Mouse (Mus musculus): Measurements from ENCODE around the gene Tuba1b. TPM values are rescaled to one million over a fixed set of nuclear protein-coding genes. Genes with fewer than 3 reads are reported as not detected.
"Not testable (repeated sequence)": the region's sequence is repeated elsewhere in the genome, so short reads cannot be mapped to it uniquely, and the experiment has no call there.

Gene Tuba1b
- polyA plus RNA-seq, 1 experiment from 2014 or later, result 1,223 TPM

- Histone ChIP-seq H3K9ac (no peak overlapping the region), H3K4me1 (replicated peaks; ENCODE audit: control insufficient read depth, insufficient read depth, low read length) (peaks cover 60% of the 10 kb centered on the region), H3K4me3 (replicated peaks; ENCODE audit: low read length) (no peak overlapping the region), H3K4me2 (replicated peaks) (0 out of 2 replicates have a peak overlapping the region, but pooled peaks have one; percentile 8), H3K27me3 (ENCODE audit: control insufficient read depth, insufficient read depth, low read length) (no peaks in the 10 kb centered on the region), H3K36me3 (replicated peaks; ENCODE audit: control insufficient read depth, insufficient read depth) (no peaks in the 10 kb centered on the region), H3K27ac (peak overlapping the region; percentile 99), H3K9me3 (ENCODE audit: control insufficient read depth, low read length) (no peaks in the 10 kb centered on the region)
- no peak for DNase-seq (ENCODE audit: low spot score)
- WGBS, result 77% methylated on average over 9 of the region's 9 CpGs
- no peak for ATAC-seq (ENCODE audit: low FRiP score)
Measured at GRCm38 (mm10) chr15:98973015-98973614, 38.8 kb upstream of the Tuba1b start.

DNA sequence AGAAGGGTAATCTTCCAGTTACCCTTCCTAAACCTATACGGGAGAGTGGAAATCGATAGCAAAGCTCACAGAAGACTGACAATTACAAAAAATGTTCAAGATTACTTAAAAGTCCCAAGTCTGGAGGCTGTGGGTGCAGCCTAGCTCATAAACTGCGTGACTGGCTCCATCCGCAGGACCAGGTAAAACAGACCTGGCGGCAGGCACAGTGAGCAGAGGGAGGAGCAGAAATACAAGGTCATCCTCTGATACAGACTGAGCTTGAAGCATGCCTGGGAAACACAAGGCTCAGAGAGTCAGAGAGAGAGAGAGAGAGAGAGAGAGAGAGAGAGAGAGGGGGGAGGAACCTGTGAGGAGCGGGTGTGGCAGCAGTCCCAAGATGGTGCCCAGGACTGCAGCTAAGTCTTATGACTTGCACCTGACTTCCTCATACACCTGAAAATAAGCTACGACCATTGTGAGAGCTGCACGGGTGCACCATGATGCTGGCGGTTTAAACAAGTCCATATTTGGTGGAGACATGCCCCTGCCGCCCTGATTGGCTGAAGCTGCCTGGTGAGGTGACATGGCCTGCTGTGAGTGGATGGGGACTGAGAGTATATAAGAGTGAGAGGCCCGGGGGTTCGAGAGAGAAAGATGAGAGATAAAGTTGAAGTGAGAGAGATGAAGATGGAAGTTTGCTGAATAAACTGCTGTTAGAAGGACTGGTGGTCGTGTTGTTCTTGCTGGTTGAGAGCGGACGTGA lies 37.4 kb upstream of the Tuba1b start:
- Histone ChIP-seq H3K9ac (peak overlapping the region; percentile 51), H3K4me2 (replicated peaks) (peak overlapping the region; percentile 48), H3K4me3 (replicated peaks; ENCODE audit: low read length) (peak overlapping the region; percentile 10), H3K4me1 (replicated peaks; ENCODE audit: control insufficient read depth, insufficient read depth, low read length) (peaks cover 50% of the 10 kb centered on the region), H3K27ac (peak overlapping the region; percentile 99)
- WGBS, result 48% methylated on average over 15 of the region's 15 CpGs
- DNase-seq (ENCODE audit: low spot score); H3K36me3 ChIP-seq (replicated peaks; ENCODE audit: control insufficient read depth, insufficient read depth); H3K9me3 ChIP-seq (ENCODE audit: control insufficient read depth, low read length); H3K27me3 ChIP-seq (ENCODE audit: control insufficient read depth, insufficient read depth, low read length): not testable (repeated sequence)
- peak; percentile 55 for ATAC-seq (ENCODE audit: low FRiP score)

DNA sequence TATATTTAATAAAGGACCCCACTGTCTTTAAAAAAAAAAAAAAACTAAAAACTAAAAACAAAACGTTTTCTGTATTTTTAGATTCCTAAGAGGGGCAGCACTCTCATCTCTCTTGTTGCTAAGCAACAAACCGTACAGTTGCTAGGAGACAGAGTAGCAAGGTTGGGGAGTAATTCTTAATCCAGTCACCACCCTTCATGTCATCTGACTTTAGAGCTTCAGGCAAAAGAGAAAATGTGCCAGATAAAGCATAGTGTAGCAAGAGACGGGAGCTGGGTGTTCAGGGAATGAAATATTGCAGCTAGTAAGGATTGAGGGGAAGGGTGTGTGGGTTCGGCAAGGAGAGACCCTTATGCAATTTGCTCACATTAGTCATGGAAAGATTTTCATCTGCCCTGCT lies 36.7 kb upstream of the Tuba1b start:
- H3K27ac ChIP-seq, result peak overlapping the region; percentile 99
- H3K9me3 ChIP-seq (ENCODE audit: control insufficient read depth, low read length), result no peaks in the 10 kb centered on the region
- DNase-seq (ENCODE audit: low spot score), result peak; percentile 83
- H3K4me3 ChIP-seq (replicated peaks; ENCODE audit: low read length), result peak overlapping the region; percentile 10
- no peaks in the 10 kb centered on the region for H3K36me3 ChIP-seq (replicated peaks; ENCODE audit: control insufficient read depth, insufficient read depth)
- peak overlapping the region; percentile 48 for H3K4me2 ChIP-seq (replicated peaks)
- no peaks in the 10 kb centered on the region for H3K27me3 ChIP-seq (ENCODE audit: control insufficient read depth, insufficient read depth, low read length)
- peak overlapping the region; percentile 51 for H3K9ac ChIP-seq
- ATAC-seq (ENCODE audit: low FRiP score), result peak; percentile 71
- H3K4me1 ChIP-seq (replicated peaks; ENCODE audit: control insufficient read depth, insufficient read depth, low read length), result peaks cover 46% of the 10 kb centered on the region
- WGBS, result 6% methylated on average over 4 of the region's 4 CpGs

- Histone ChIP-seq H3K36me3 (replicated peaks; ENCODE audit: control insufficient read depth, insufficient read depth) (no peaks in the 10 kb centered on the region), H3K4me1 (replicated peaks; ENCODE audit: control insufficient read depth, insufficient read depth, low read length) (peaks cover 46% of the 10 kb centered on the region), H3K4me2 (replicated peaks) (peak overlapping the region; percentile 48), H3K4me3 (replicated peaks; ENCODE audit: low read length) (peak overlapping the region; percentile 8; the same call in 1 of the 2 replicates), H3K9me3 (ENCODE audit: control insufficient read depth, low read length) (no peaks in the 10 kb centered on the region), H3K27ac (peak overlapping the region; percentile 99), H3K9ac (peak overlapping the region; percentile 51), H3K27me3 (ENCODE audit: control insufficient read depth, insufficient read depth, low read length) (no peaks in the 10 kb centered on the region)
- 2% methylated on average over 16 of the region's 16 CpGs for WGBS
- DNase-seq (ENCODE audit: low spot score), result peak; percentile 49
- no peak for ATAC-seq (ENCODE audit: low FRiP score)
Measured at GRCm38 (mm10) chr15:98969372-98970101, 35.2 kb upstream of the Tuba1b start.

DNA sequence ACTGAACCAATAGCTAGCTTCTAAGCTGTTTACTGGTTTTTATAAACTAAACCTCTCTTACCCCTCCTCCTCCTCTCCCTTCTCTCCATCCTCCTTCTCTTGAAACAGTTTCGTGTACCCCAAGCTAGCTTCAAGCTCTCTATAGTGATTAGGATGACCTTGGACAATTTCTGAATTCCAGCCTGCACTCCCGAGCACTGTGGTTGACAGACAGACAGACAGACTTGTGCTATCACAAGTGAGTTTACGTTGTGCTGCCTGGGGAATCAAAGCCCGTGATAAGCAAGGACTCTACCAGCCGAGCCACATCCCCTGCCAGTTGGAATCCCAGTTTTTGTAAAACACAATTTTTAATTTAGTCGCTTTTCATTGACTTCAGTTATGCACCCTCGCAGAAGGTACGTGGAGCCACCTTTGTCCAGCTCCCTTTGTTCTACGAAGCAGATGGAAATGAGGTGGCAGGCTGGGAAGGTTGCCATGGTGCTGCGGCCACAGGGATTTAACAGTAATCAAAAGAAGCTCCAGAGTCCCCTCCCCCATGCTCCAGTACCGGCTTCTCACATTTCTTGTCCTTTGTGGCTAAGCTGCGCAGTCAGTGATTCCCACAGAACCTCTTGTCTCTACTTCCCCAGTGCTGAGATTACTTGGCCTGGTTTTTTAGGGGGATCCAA lies 34.5 kb upstream of the Tuba1b start:
- peak overlapping the region; percentile 99 for H3K27ac ChIP-seq
- ATAC-seq (ENCODE audit: low FRiP score) (peak; percentile 76), DNase-seq (ENCODE audit: low spot score) (peak; percentile 88)
- no peaks in the 10 kb centered on the region for H3K27me3 ChIP-seq (ENCODE audit: control insufficient read depth, insufficient read depth, low read length)
- H3K9me3 ChIP-seq (ENCODE audit: control insufficient read depth, low read length), result 0 out of 2 replicates have a peak, but pooled peaks cover 4% of the 10 kb centered on the region
- H3K4me3 ChIP-seq (replicated peaks; ENCODE audit: low read length), result peak overlapping the region; percentile 8
- no peaks in the 10 kb centered on the region for H3K36me3 ChIP-seq (replicated peaks; ENCODE audit: control insufficient read depth, insufficient read depth)
- H3K4me1 ChIP-seq (replicated peaks; ENCODE audit: control insufficient read depth, insufficient read depth, low read length), result peaks cover 46% of the 10 kb centered on the region
- H3K9ac ChIP-seq, result peak overlapping the region; percentile 51
- 3% methylated on average over 12 of the region's 12 CpGs for whole genome bisulfite sequencing
- peak overlapping the region; percentile 48 for H3K4me2 ChIP-seq (replicated peaks)

GRCm38 (mm10) chr15:98959531-98959930 lies 25.2 kb upstream of the Tuba1b start:
- Histone ChIP-seq H3K4me3 (replicated peaks; ENCODE audit: low read length) (no peak overlapping the region), H3K27me3 (ENCODE audit: control insufficient read depth, insufficient read depth, low read length) (no peaks in the 10 kb centered on the region), H3K9ac (no peak overlapping the region), H3K4me1 (replicated peaks; ENCODE audit: control insufficient read depth, insufficient read depth, low read length) (peaks cover 13% of the 10 kb centered on the region), H3K4me2 (replicated peaks) (no peak overlapping the region), H3K9me3 (ENCODE audit: control insufficient read depth, low read length) (0 out of 2 replicates have a peak, but pooled peaks cover 5% of the 10 kb centered on the region), H3K36me3 (replicated peaks; ENCODE audit: control insufficient read depth, insufficient read depth) (no peaks in the 10 kb centered on the region), H3K27ac (no peak overlapping the region)
- DNase-seq (ENCODE audit: low spot score) (no peak), ATAC-seq (ENCODE audit: low FRiP score) (no peak)
- WGBS, result 83% methylated on average over 3 of the region's 3 CpGs

DNA sequence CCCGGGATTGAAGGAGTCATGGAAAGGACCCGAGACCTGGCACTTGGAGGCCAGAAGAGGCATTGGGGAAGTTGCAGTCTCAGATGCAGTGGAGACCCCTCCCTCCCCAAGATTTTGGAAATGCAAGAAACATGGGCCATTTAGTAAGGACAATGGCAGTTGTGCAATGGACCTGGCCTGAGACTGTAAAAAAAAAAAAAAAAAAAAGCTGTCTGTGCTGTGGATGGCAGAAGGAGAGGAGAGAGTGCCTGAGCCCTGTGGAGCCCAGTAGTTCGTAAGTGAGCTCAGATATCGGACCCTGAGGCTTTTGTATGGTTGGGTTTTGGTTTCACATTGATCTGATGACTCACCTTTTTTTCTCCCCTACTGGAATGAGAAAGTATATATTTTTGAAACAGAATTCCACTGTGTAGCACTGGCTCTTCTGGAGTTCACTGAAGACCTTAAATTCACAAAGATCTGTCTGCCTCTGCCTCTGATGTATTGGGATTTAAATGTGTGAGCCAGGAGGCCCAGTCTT lies 24.6 kb upstream of the Tuba1b start:
- Histone ChIP-seq H3K4me1 (replicated peaks; ENCODE audit: control insufficient read depth, insufficient read depth, low read length) (peaks cover 13% of the 10 kb centered on the region), H3K36me3 (replicated peaks; ENCODE audit: control insufficient read depth, insufficient read depth) (no peaks in the 10 kb centered on the region), H3K27me3 (ENCODE audit: control insufficient read depth, insufficient read depth, low read length) (no peaks in the 10 kb centered on the region), H3K4me3 (replicated peaks; ENCODE audit: low read length) (no peak overlapping the region), H3K9me3 (ENCODE audit: control insufficient read depth, low read length) (0 out of 2 replicates have a peak, but pooled peaks cover 2% of the 10 kb centered on the region), H3K9ac (no peak overlapping the region), H3K27ac (no peak overlapping the region), H3K4me2 (replicated peaks) (no peak overlapping the region)
- no peak for ATAC-seq (ENCODE audit: low FRiP score)
- no peak for DNase-seq (ENCODE audit: low spot score)
- WGBS, result 86% methylated on average over 4 of the region's 4 CpGs

DNA sequence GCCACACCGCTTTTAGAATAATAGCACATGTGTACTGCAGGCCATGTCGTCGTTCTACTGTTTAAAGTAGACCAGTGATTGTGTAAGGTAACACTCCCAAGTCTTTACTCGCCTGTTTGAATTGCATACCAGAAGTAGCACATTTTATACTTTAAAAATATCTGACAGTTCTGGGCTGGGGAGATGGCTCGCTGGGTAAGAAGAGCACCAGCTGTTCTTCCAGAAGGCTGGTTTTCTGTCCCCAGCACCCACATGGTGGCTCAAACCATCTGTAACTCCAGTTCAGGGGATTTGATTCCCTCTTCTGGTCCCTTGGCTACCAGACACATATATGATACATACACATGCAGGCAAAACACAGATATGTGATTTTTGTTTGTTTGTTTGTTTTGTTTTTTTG lies 23.1 kb upstream of the Tuba1b start:
- no peaks in the 10 kb centered on the region for H3K9me3 ChIP-seq (ENCODE audit: control insufficient read depth, low read length)
- H3K4me1 ChIP-seq (replicated peaks; ENCODE audit: control insufficient read depth, insufficient read depth, low read length), result peaks cover 13% of the 10 kb centered on the region
- no peak overlapping the region for H3K4me2 ChIP-seq (replicated peaks)
- H3K27me3 ChIP-seq (ENCODE audit: control insufficient read depth, insufficient read depth, low read length), result no peaks in the 10 kb centered on the region
- no peak for ATAC-seq (ENCODE audit: low FRiP score)
- DNase-seq (ENCODE audit: low spot score), result no peak
- 85% methylated on average over 5 of the region's 5 CpGs for WGBS
- no peak overlapping the region for H3K27ac ChIP-seq
- no peaks in the 10 kb centered on the region for H3K36me3 ChIP-seq (replicated peaks; ENCODE audit: control insufficient read depth, insufficient read depth)
- H3K9ac ChIP-seq, result no peak overlapping the region
- no peak overlapping the region for H3K4me3 ChIP-seq (replicated peaks; ENCODE audit: low read length)
